Mouse (Mus musculus) neural tube, embryonic 11.5 days (tissue): Measurements from ENCODE around the gene Gtf2f1. TPM values are rescaled to one million over a fixed set of nuclear protein-coding genes. Genes with fewer than 3 reads are reported as not detected.

Source experiments
- ATAC-seq: fragments of 200-750 bp; cut with Nextera tagmentation; 2 replicates; pipeline ENCODE4 v1.8.0; 2017; ENCODE audit warnings: moderate number of reproducible peaks, mild to moderate bottlenecking, moderate TSS enrichment, moderate library complexity; ENCODE audit not compliant: insufficient read depth, low FRiP score, low TSS enrichment
- DNase-seq: peaks from one replicate; pipeline ENCODE4 v3.0.0-alpha.2; 2015; ENCODE audit warnings: low spot score
- H3K27ac ChIP-seq: fragments of 300-500 bp; sonication (generic); 2 replicates; pipeline ENCODE4 v1.5.1; 2014; ENCODE audit warnings: low read depth, mild to moderate bottlenecking, low read length
- H3K27me3 ChIP-seq: fragments of 300-500 bp; sonication (generic); 2 replicates; pipeline ENCODE4 v1.6.1; 2014; ENCODE audit warnings: mild to moderate bottlenecking, low read length, mixed read lengths; ENCODE audit not compliant: control insufficient read depth, insufficient read depth
- H3K36me3 ChIP-seq: fragments of 300-500 bp; sonication (generic); 2 replicates; pipeline ENCODE4 v1.6.1; 2014; ENCODE audit warnings: mild to moderate bottlenecking, low read length, moderate library complexity, mixed read lengths; ENCODE audit not compliant: control insufficient read depth, insufficient read depth
- H3K4me1 ChIP-seq: fragments of 300-500 bp; sonication (generic); 2 replicates; pipeline ENCODE4 v1.6.1; 2014; ENCODE audit warnings: low read length, mixed read lengths; ENCODE audit not compliant: control insufficient read depth, insufficient read depth
- H3K4me2 ChIP-seq: fragments of 300-500 bp; sonication (generic); 2 replicates; pipeline ENCODE4 v1.6.1; 2014; ENCODE audit warnings: low read depth, mild to moderate bottlenecking, moderate library complexity
- H3K4me3 ChIP-seq: fragments of 300-500 bp; sonication (generic); 2 replicates; pipeline ENCODE4 v1.5.1; 2014; ENCODE audit warnings: low read depth, low read length
- H3K9ac ChIP-seq: fragments of 300-500 bp; sonication (generic); 2 replicates; pipeline ENCODE4 v1.6.1; 2014; ENCODE audit warnings: mild to moderate bottlenecking, low read length
- H3K9me3 ChIP-seq: fragments of 300-500 bp; sonication (generic); 2 replicates; pipeline ENCODE4 v1.6.1; 2016; ENCODE audit warnings: low read length; ENCODE audit not compliant: control insufficient read depth
- WGBS: fragments of 180-500 bp; shearing (Covaris S2); extraction: QIAGEN DNeasy Blood & Tissue Kit; methylation state at CpG from one replicate; pipeline ENCODE4 v1.1.7; 2014; 5-methylcytosine and 5-hydroxymethylcytosine counted together
- polyA plus RNA-seq: library from polyadenylated mRNA; unstranded; fragments of >200 nt; fragmentation: Nextera tagmentation; extraction: Ambion mirVana; gene quantifications from 2 replicates; pipeline ENCODE4 v1.2.1, GENCODE M21; 2014

Gtf2f1 gene
- polyA plus RNA-seq, 1 experiment from 2014 or later: 85.0 TPM

GRCm38 (mm10) chr17:56974708-56975240 lies 36.3 kb downstream of the Gtf2f1 start:
- no peak overlapping the region for H3K4me3 ChIP-seq
- no peak for DNase-seq
- no peak overlapping the region for H3K27ac ChIP-seq
- H3K4me2 ChIP-seq: no peak overlapping the region
- H3K27me3 ChIP-seq: no peaks in the 10 kb centered on the region
- 80% methylated on average over 5 of the region's 5 CpGs for WGBS
- no peaks in the 10 kb centered on the region for H3K9me3 ChIP-seq
- H3K36me3 ChIP-seq: no peaks in the 10 kb centered on the region
- H3K9ac ChIP-seq: no peak overlapping the region
- H3K4me1 ChIP-seq: no peaks in the 10 kb centered on the region
- ATAC-seq: no peak

DNA sequence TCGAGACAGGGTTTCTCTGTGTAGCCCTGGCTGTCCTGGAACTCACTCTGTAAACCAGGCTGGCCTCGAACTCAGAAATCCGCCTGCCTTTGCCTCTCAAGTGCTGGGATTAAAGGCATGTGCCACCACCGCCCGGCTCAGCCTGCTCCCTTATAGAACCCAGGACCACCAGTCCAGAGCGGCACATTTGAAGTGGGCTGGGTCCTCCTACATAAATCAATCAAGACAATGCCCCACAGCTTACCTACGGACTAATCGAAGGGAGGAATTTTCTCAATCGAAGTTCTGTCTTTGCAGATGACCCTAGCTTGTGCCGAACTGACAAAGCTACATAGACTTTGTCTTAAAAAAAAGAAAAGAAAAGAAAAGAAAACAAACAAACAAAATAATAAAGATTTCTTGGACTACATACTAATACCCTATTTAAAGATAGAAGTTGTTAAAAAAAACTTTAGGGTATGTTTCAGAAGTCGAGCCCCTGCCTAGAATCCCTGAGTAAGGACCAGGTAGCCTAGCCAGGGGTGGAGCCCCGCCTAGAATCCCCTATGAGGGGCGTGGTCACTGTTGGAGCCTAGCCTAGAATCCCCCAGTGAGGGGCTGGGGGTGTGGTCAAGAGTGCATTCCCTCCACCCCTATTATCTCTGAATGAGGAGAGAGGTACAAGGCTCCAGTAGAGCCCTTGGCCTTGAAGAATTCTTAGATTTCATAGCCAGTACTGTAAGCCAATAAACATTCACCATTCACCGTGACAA lies 37.0 kb downstream of the Gtf2f1 start:
- WGBS: 66% methylated on average over 13 of the region's 14 CpGs
- no peak for DNase-seq
- Histone ChIP-seq H3K36me3 (no peaks in the 10 kb centered on the region), H3K9me3 (no peaks in the 10 kb centered on the region), H3K4me1 (no peaks in the 10 kb centered on the region), H3K27ac (no peak overlapping the region), H3K27me3 (no peaks in the 10 kb centered on the region), H3K4me3 (no peak overlapping the region), H3K4me2 (no peak overlapping the region), H3K9ac (no peak overlapping the region)
- no peak for ATAC-seq

- H3K9ac ChIP-seq: no peak overlapping the region
- no peaks in the 10 kb centered on the region for H3K27me3 ChIP-seq
- H3K4me2 ChIP-seq: no peak overlapping the region
- WGBS: 72% methylated on average over 5 of the region's 5 CpGs
- no peak overlapping the region for H3K4me3 ChIP-seq
- no peaks in the 10 kb centered on the region for H3K4me1 ChIP-seq
- H3K36me3 ChIP-seq: no peaks in the 10 kb centered on the region
- ATAC-seq (no peak), DNase-seq (no peak)
- H3K9me3 ChIP-seq: no peaks in the 10 kb centered on the region
- H3K27ac ChIP-seq: no peak overlapping the region
Measured at GRCm38 (mm10) chr17:56970081-56970480, 41.0 kb downstream of the Gtf2f1 start.

DNA sequence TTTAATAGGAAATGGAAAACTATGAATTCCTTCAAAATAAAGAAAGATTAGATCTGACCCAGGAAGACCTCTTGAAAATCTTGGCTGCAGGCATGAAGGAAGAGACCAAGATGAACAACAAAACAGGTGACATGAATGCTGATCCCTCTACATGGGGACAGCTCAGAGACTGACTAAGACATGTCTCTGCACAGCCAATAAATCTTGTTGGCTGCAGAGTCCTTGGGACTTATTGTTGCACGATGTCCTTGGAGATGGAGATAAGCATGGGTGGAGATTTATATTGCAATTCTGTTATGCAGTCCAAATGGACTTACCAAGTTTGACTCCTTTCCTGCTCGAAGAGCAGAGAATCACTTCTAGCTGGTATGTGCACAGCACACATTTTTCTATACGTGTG lies 41.8 kb downstream of the Gtf2f1 start:
- WGBS: 70% methylated on average over 3 of the region's 3 CpGs

DNA sequence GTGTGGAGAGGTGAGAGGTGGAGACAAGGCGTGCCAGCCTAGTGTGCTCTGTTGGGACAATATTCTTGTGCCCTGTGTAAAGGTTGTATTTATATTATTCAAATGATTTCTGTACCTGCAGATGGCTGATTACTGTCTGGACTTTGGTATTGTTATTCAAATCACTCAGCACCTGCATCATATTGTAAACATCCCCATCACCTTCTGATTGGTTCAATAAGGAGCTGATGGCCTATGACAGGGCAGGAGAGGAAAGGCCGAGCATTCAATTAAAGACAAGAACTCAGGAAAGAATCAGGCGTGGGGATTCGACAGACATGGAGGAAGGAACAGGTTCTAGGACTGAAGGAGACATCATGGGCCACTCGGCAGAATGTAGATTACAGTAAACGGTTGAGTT lies 47.4 kb downstream of the Gtf2f1 start:
- Histone ChIP-seq H3K9ac (no peak overlapping the region), H3K27me3 (no peaks in the 10 kb centered on the region), H3K36me3 (no peaks in the 10 kb centered on the region), H3K4me1 (no peaks in the 10 kb centered on the region), H3K27ac (no peak overlapping the region), H3K4me3 (no peak overlapping the region), H3K9me3 (no peaks in the 10 kb centered on the region), H3K4me2 (no peak overlapping the region)
- DNase-seq (no peak), ATAC-seq (no peak)
- 81% methylated on average over 6 of the region's 6 CpGs for WGBS

More for the DNA sequence above, 41.8 kb downstream of the Gtf2f1 start:
- no peaks in the 10 kb centered on the region for H3K9me3 ChIP-seq
- no peak overlapping the region for H3K9ac ChIP-seq
- no peak for ATAC-seq
- H3K4me3 ChIP-seq: no peak overlapping the region
- no peaks in the 10 kb centered on the region for H3K36me3 ChIP-seq
- H3K27ac ChIP-seq: no peak overlapping the region
- no peak overlapping the region for H3K4me2 ChIP-seq
- H3K4me1 ChIP-seq: no peaks in the 10 kb centered on the region
- H3K27me3 ChIP-seq: no peaks in the 10 kb centered on the region
- DNase-seq: no peak

GRCm38 (mm10) chr17:56962642-56963405 lies 48.3 kb downstream of the Gtf2f1 start:
- no peaks in the 10 kb centered on the region for H3K9me3 ChIP-seq
- no peaks in the 10 kb centered on the region for H3K4me1 ChIP-seq
- no peak overlapping the region for H3K27ac ChIP-seq
- WGBS: 83% methylated on average over 5 of the region's 5 CpGs
- H3K9ac ChIP-seq: no peak overlapping the region
- ATAC-seq: no peak
- H3K36me3 ChIP-seq: no peaks in the 10 kb centered on the region
- no peak overlapping the region for H3K4me2 ChIP-seq
- H3K27me3 ChIP-seq: no peaks in the 10 kb centered on the region
- DNase-seq: no peak
- no peak overlapping the region for H3K4me3 ChIP-seq

GRCm38 (mm10) chr17:56961880-56962279 lies 49.2 kb downstream of the Gtf2f1 start:
- Histone ChIP-seq H3K27ac (no peak overlapping the region), H3K9ac (no peak overlapping the region), H3K4me1 (no peaks in the 10 kb centered on the region), H3K9me3 (no peaks in the 10 kb centered on the region), H3K4me2 (no peak overlapping the region), H3K4me3 (no peak overlapping the region), H3K36me3 (no peaks in the 10 kb centered on the region), H3K27me3 (no peaks in the 10 kb centered on the region)
- no peak for ATAC-seq
- WGBS: 90% methylated on average over 4 of the region's 4 CpGs
- DNase-seq: no peak

DNA sequence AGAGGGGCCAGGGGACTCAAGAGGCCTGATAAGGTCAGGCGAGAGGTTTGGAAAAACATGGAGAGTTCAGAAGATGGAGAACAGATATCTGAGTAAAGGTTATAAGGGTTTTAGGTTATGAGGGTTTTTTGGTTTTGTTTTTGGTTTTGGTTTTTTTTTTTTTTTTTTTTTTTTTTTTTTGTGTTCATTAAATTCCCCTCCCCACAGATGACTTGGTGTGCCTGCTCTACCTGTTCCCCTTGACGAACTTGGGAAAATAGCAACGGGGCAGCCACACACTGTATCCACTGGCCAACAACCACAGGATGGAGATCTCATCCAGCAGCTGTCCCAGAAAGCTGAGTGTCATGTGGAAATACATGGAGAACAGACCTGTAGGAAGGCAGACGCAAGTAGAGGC lies 52.4 kb downstream of the Gtf2f1 start:
- Histone ChIP-seq H3K9ac (no peak overlapping the region), H3K27me3 (no peaks in the 10 kb centered on the region), H3K9me3 (no peaks in the 10 kb centered on the region), H3K27ac (no peak overlapping the region), H3K36me3 (no peaks in the 10 kb centered on the region), H3K4me1 (no peaks in the 10 kb centered on the region), H3K4me2 (no peak overlapping the region), H3K4me3 (no peak overlapping the region)
- 85% methylated on average over 4 of the region's 4 CpGs for WGBS
- DNase-seq (no peak), ATAC-seq (no peak)
